Mouse (Mus musculus) kidney, adult 2 months (tissue): Measurements from ENCODE around the gene Fhod1.

Experiments
- CTCF ChIP-seq: fragments of 200-500 bp; conservative IDR thresholded peaks from 2 replicates; pipeline ENCODE4 v1.5.1; 2011; ENCODE audit warnings: low read depth, mild to moderate bottlenecking, control low read depth, low read length, moderate library complexity, mixed read lengths; ENCODE audit not compliant: insufficient read depth, insufficient read length
- POLR2A ChIP-seq: fragments of 200-500 bp; IDR thresholded peaks from one replicate; pipeline ENCODE4 v1.6.1; 2011; ENCODE audit warnings: low read depth, low read length, control low read depth

- no peak for TF ChIP-seq POLR2A
- no peak for TF ChIP-seq CTCF
Observed at GRCm38 (mm10) chr8:105331469-105331868, 16.3 kb downstream of the Fhod1 start.
